Mouse (Mus musculus) E14TG2a.4 (cell line): Measurements from ENCODE around the gene Nelfb.

Source experiments
- H3K27me3 ChIP-seq: 2 replicates; pipeline ENCODE4 v1.6.1; 2014; ENCODE audit warnings: low read length, control low read depth; ENCODE audit not compliant: insufficient read depth
- H3K36me3 ChIP-seq: 2 replicates; pipeline ENCODE4 v1.6.1; 2014; ENCODE audit warnings: low read length, control low read depth; ENCODE audit not compliant: insufficient read depth
- H3K4me1 ChIP-seq: replicated peaks from 2 replicates; pipeline ENCODE4 v1.6.1; 2014; ENCODE audit warnings: low read depth, low read length, control low read depth
- H3K4me3 ChIP-seq: replicated peaks from 2 replicates; pipeline ENCODE4 v1.5.1; 2014; ENCODE audit warnings: mild to moderate bottlenecking, low read length
- H3K9me3 ChIP-seq: 2 replicates; pipeline ENCODE4 v1.6.1; 2014; ENCODE audit warnings: low read length, control low read depth
- CTCF ChIP-seq: conservative IDR thresholded peaks from 2 replicates; pipeline ENCODE4 v1.5.1; 2014; ENCODE audit warnings: low read length
- NANOG ChIP-seq: IDR thresholded peaks from 2 replicates; pipeline ENCODE4 v1.6.1; 2014; ENCODE audit warnings: borderline replicate concordance, low read length, mixed read lengths
- POU5F1 ChIP-seq: IDR thresholded peaks from 2 replicates; pipeline ENCODE4 v1.6.1; 2014; ENCODE audit warnings: low read length, borderline replicate concordance

Nelfb gene

GRCm38 (mm10) chr2:25226864-25227263, 15.6 kb upstream of the Nelfb start:
- no peaks in the 10 kb centered on the region for H3K9me3 ChIP-seq
- TF ChIP-seq POU5F1 (no peak), CTCF (no peak), NANOG (no peak)
- peaks cover 22% of the 10 kb centered on the region for H3K36me3 ChIP-seq
- H3K27me3 ChIP-seq, result no peaks in the 10 kb centered on the region
- peaks cover 72% of the 10 kb centered on the region for H3K4me1 ChIP-seq
- H3K4me3 ChIP-seq, result no peak overlapping the region

- H3K9me3 ChIP-seq, result no peaks in the 10 kb centered on the region
- TF ChIP-seq CTCF, result no peak
- no peak for TF ChIP-seq NANOG
- no peak for TF ChIP-seq POU5F1
- H3K27me3 ChIP-seq, result no peaks in the 10 kb centered on the region
- peaks cover 72% of the 10 kb centered on the region for H3K4me1 ChIP-seq
- peaks cover 31% of the 10 kb centered on the region for H3K36me3 ChIP-seq
- H3K4me3 ChIP-seq, result peak overlapping the region; percentile 81
Observed at GRCm38 (mm10) chr2:25225811-25226379, 14.6 kb upstream of the Nelfb start.

GRCm38 (mm10) chr2:25224766-25225752, 13.8 kb upstream of the Nelfb start:
- no peaks in the 10 kb centered on the region for H3K27me3 ChIP-seq
- TF ChIP-seq CTCF, result no peak
- peak; percentile 62; the same call in 1 of the 2 replicates for TF ChIP-seq NANOG
- peak overlapping the region; percentile 81 for H3K4me3 ChIP-seq
- H3K36me3 ChIP-seq, result peaks cover 33% of the 10 kb centered on the region
- H3K9me3 ChIP-seq, result no peaks in the 10 kb centered on the region
- H3K4me1 ChIP-seq, result peaks cover 72% of the 10 kb centered on the region

GRCm38 (mm10) chr2:25224492-25224765, 13.1 kb upstream of the Nelfb start, which contains the start of gene Tubb4b:
Gene Tubb4b (minus strand): TSS chr2:25224702.
- Histone ChIP-seq H3K27me3 (no peaks in the 10 kb centered on the region), H3K36me3 (peaks cover 33% of the 10 kb centered on the region), H3K4me3 (peak within 1 kb of the TSS; percentile 99), H3K4me1 (peaks cover 73% of the 10 kb centered on the region), H3K9me3 (no peaks in the 10 kb centered on the region)
- TF ChIP-seq POU5F1, result no peak
- no peak for TF ChIP-seq CTCF
- no peak for TF ChIP-seq NANOG

GRCm38 (mm10) chr2:25223681-25224491, 12.6 kb upstream of the Nelfb start:
- Histone ChIP-seq H3K36me3 (peaks cover 33% of the 10 kb centered on the region), H3K9me3 (no peaks in the 10 kb centered on the region), H3K27me3 (no peaks in the 10 kb centered on the region), H3K4me3 (peak overlapping the region; percentile 99), H3K4me1 (peaks cover 67% of the 10 kb centered on the region)
- TF ChIP-seq POU5F1, result no peak
- no peak for TF ChIP-seq NANOG
- no peak for TF ChIP-seq CTCF

GRCm38 (mm10) chr2:25221331-25221772, 10.1 kb upstream of the Nelfb start:
- H3K4me1 ChIP-seq, result peaks cover 43% of the 10 kb centered on the region
- peaks cover 6% of the 10 kb centered on the region for H3K27me3 ChIP-seq
- TF ChIP-seq CTCF (no peak), NANOG (no peak), POU5F1 (no peak)
- H3K4me3 ChIP-seq, result peak overlapping the region; percentile 99
- H3K9me3 ChIP-seq, result no peaks in the 10 kb centered on the region
- H3K36me3 ChIP-seq, result peaks cover 33% of the 10 kb centered on the region

GRCm38 (mm10) chr2:25218445-25218844, 7.2 kb upstream of the Nelfb start, which contains the start of gene Fam166a:
Gene Fam166a (plus strand): TSS chr2:25218745.
- Histone ChIP-seq H3K9me3 (no peaks in the 10 kb centered on the region), H3K4me1 (peaks cover 42% of the 10 kb centered on the region), H3K36me3 (peaks cover 28% of the 10 kb centered on the region), H3K4me3 (no peak within 1 kb of the TSS), H3K27me3 (peaks cover 6% of the 10 kb centered on the region)
- TF ChIP-seq NANOG (no peak), CTCF (no peak), POU5F1 (no peak)

- TF ChIP-seq POU5F1, result no peak
- no peak for TF ChIP-seq CTCF
- no peak for TF ChIP-seq NANOG
- H3K4me1 ChIP-seq, result peaks cover 47% of the 10 kb centered on the region
- H3K9me3 ChIP-seq, result no peaks in the 10 kb centered on the region
- peaks cover 9% of the 10 kb centered on the region for H3K27me3 ChIP-seq
- H3K4me3 ChIP-seq, result no peak overlapping the region
- peaks cover 20% of the 10 kb centered on the region for H3K36me3 ChIP-seq
Observed at GRCm38 (mm10) chr2:25217666-25218065, 6.4 kb upstream of the Nelfb start.
